ENCODE assay signal across 8 mouse cellular contexts in genomic region chr9:108003531-108003890, GRCm38 (mm10). TPM values are rescaled to one million over a fixed set of nuclear protein-coding genes. Genes with fewer than 3 reads are reported as not detected.
DNase-seq lines count a peak whose midpoint lies in the region; ATAC-seq and TF ChIP-seq lines count a peak whose summit lies in the region.

No protein-coding gene starts in this region.

- peak; percentile 15 for DNase-seq in left cerebral cortex, postnatal 4 days
- no peak for DNase-seq in left cerebral cortex, adult 18-20 months (ENCODE audit: low spot score in 2 of 2)
- no peak for DNase-seq in ovary, adult 18-20 months (ENCODE audit: low spot score)
- no peak for DNase-seq in right cerebral cortex, postnatal 36 days (ENCODE audit: low spot score in 2 of 2)

- peaks cover 23% of the 10 kb centered on the region for H3K4me1 ChIP-seq in bone marrow macrophage, adult 2 months (ENCODE audit: control insufficient read depth, insufficient read depth, low read length)
- peaks cover 29% of the 10 kb centered on the region for H3K4me1 ChIP-seq in forebrain, embryonic 15.5 days
- peaks cover 24% of the 10 kb centered on the region for H3K4me1 ChIP-seq in limb, embryonic 13.5 days
- peaks cover 35% of the 10 kb centered on the region for H3K4me1 ChIP-seq in neural tube, embryonic 15.5 days

- H3K9me3 ChIP-seq in forebrain, embryonic 15.5 days, result no peaks in the 10 kb centered on the region
- H3K9me3 ChIP-seq in limb, embryonic 13.5 days, result no peaks in the 10 kb centered on the region
- H3K9me3 ChIP-seq in neural tube, embryonic 15.5 days (replicated peaks), result no peaks in the 10 kb centered on the region

- H3K4me2 ChIP-seq in forebrain, embryonic 15.5 days (replicated peaks), result peak overlapping the region; percentile 59
- H3K4me2 ChIP-seq in limb, embryonic 13.5 days (replicated peaks), result peak overlapping the region; percentile 88
- H3K4me2 ChIP-seq in neural tube, embryonic 15.5 days, result peak overlapping the region; percentile 81

- WGBS in forebrain, embryonic 15.5 days, result 14% methylated on average over 8 of the region's 8 CpGs
- WGBS in limb, embryonic 13.5 days, result 5% methylated on average over 8 of the region's 8 CpGs
- WGBS in neural tube, embryonic 15.5 days, result 9% methylated on average over 8 of the region's 8 CpGs

- TF ChIP-seq CTCF in bone marrow macrophage, adult 2 months (IDR thresholded peaks at IDR 0.05; ENCODE audit: low read depth, low read length), result no peak

- H3K9ac ChIP-seq in forebrain, embryonic 15.5 days (replicated peaks), result peak overlapping the region; percentile 93
- H3K9ac ChIP-seq in limb, embryonic 13.5 days, result peak overlapping the region; percentile 93
- peak overlapping the region; percentile 92 for H3K9ac ChIP-seq in neural tube, embryonic 15.5 days (replicated peaks)

- H3K36me3 ChIP-seq in forebrain, embryonic 15.5 days, result no peaks in the 10 kb centered on the region
- 0 out of 2 replicates have a peak, but pooled peaks cover under 1% of the 10 kb centered on the region for H3K36me3 ChIP-seq in limb, embryonic 13.5 days
- H3K36me3 ChIP-seq in neural tube, embryonic 15.5 days, result no peaks in the 10 kb centered on the region; the same call in 1 of the 2 replicates

- no peak for ATAC-seq in forebrain, embryonic 15.5 days (replicated peaks)
- no peak for ATAC-seq in limb, embryonic 13.5 days (ENCODE audit: low FRiP score, low read depth)
- no peak for ATAC-seq in neural tube, embryonic 15.5 days (ENCODE audit: low FRiP score)

- TF ChIP-seq POLR2A in bone marrow macrophage, adult 2 months (IDR thresholded peaks at IDR 0.05; ENCODE audit: borderline replicate concordance, low read depth, low read length), result no peak

- intact Hi-C loops in left cerebral cortex, postnatal 4 days (cut with DNase I), result no loop called here

- H3K27ac ChIP-seq in bone marrow macrophage, adult 2 months (ENCODE audit: insufficient read depth, low read depth, low read length), result no peak overlapping the region
- H3K27ac ChIP-seq in forebrain, embryonic 15.5 days (replicated peaks), result peak overlapping the region; percentile 93
- peak overlapping the region; percentile 90; the same call in 1 of the 2 replicates for H3K27ac ChIP-seq in limb, embryonic 13.5 days
- H3K27ac ChIP-seq in neural tube, embryonic 15.5 days (replicated peaks), result peak overlapping the region; percentile 94

- no peaks in the 10 kb centered on the region for H3K27me3 ChIP-seq in forebrain, embryonic 15.5 days
- no peaks in the 10 kb centered on the region for H3K27me3 ChIP-seq in limb, embryonic 13.5 days
- H3K27me3 ChIP-seq in neural tube, embryonic 15.5 days (replicated peaks), result no peaks in the 10 kb centered on the region

- peak overlapping the region; percentile 85 for H3K4me3 ChIP-seq in bone marrow macrophage, adult 2 months (ENCODE audit: insufficient read depth, low read length)
- H3K4me3 ChIP-seq in forebrain, embryonic 15.5 days, result peak overlapping the region; percentile 66
- H3K4me3 ChIP-seq in limb, embryonic 13.5 days, result peak overlapping the region; percentile 95
- peak overlapping the region; percentile 69 for H3K4me3 ChIP-seq in neural tube, embryonic 15.5 days (replicated peaks)

RNA-seq across cellular contexts. Expression of gene Ip6k1, which starts 1.2 kb away (rescaled TPM):
- 100 to 1,000 TPM; 153 to 160 TPM for total RNA-seq in left cerebral cortex, postnatal 4 days (2021)
- 100 to 1,000 TPM; 199 to 224 TPM for total RNA-seq in left cerebral cortex, adult 18-20 months (2021)
- polyA plus RNA-seq in bone marrow macrophage, adult 2 months (2012; ENCODE audit: insufficient read depth, insufficient read length, missing spikeins), result 72.6 and 79.8 TPM in 2 replicates
- polyA plus RNA-seq in forebrain, embryonic 15.5 days (2015; fragmentation: Nextera tagmentation; extraction: Ambion mirVana), result 101 and 109 TPM in 2 replicates
- 70.1 and 72.8 TPM in 2 replicates for polyA plus RNA-seq in limb, embryonic 13.5 days (2015; fragmentation: Nextera tagmentation; extraction: Ambion mirVana)
- 88.6 and 99.1 TPM in 2 replicates for polyA plus RNA-seq in neural tube, embryonic 15.5 days (2015; fragmentation: Nextera tagmentation; extraction: Ambion mirVana)

RNA-seq across cellular contexts. Expression of gene Gm20662, which starts 7.4 kb away (rescaled TPM):
- total RNA-seq in left cerebral cortex, postnatal 4 days (2021), result 1 to 10 TPM; 1.3 to 2.5 TPM
- 1 to 10 TPM; 6.1 to 9.5 TPM for total RNA-seq in left cerebral cortex, adult 18-20 months (2021)
- 6.2 TPM in 1 of 2 replicates, not detected in the other for polyA plus RNA-seq in bone marrow macrophage, adult 2 months (2012; ENCODE audit: insufficient read depth, insufficient read length, missing spikeins)
- 0.69 TPM in 1 of 2 replicates, not detected in the other for polyA plus RNA-seq in forebrain, embryonic 15.5 days (2015; fragmentation: Nextera tagmentation; extraction: Ambion mirVana)
- polyA plus RNA-seq in limb, embryonic 13.5 days (2015; fragmentation: Nextera tagmentation; extraction: Ambion mirVana), result 0.68 and 1.2 TPM in 2 replicates
- 0.59 and 1.1 TPM in 2 replicates for polyA plus RNA-seq in neural tube, embryonic 15.5 days (2015; fragmentation: Nextera tagmentation; extraction: Ambion mirVana)

RNA-seq across cellular contexts. Expression of gene Cdhr4, which starts 11.2 kb away (rescaled TPM):
- total RNA-seq in left cerebral cortex, postnatal 4 days (2021), result 1 to 10 TPM; 1.0 to 2.3 TPM
- 1 to 10 TPM in 1 of 2 experiments, under 1 TPM in 1; 0.68 to 2.1 TPM for total RNA-seq in left cerebral cortex, adult 18-20 months (2021)
- polyA plus RNA-seq in bone marrow macrophage, adult 2 months (2012; ENCODE audit: insufficient read depth, insufficient read length, missing spikeins), result 5.2 TPM in 1 of 2 replicates, not detected in the other
- polyA plus RNA-seq in forebrain, embryonic 15.5 days (2015; fragmentation: Nextera tagmentation; extraction: Ambion mirVana), result 0.36 and 1.7 TPM in 2 replicates
- 18.2 and 18.6 TPM in 2 replicates for polyA plus RNA-seq in limb, embryonic 13.5 days (2015; fragmentation: Nextera tagmentation; extraction: Ambion mirVana)
- polyA plus RNA-seq in neural tube, embryonic 15.5 days (2015; fragmentation: Nextera tagmentation; extraction: Ambion mirVana), result 1.5 and 3.5 TPM in 2 replicates

RNA-seq across cellular contexts. Expression of gene Inka1, which starts 17.8 kb away (rescaled TPM):
- 10 to 100 TPM in 1 of 2 experiments, 1 to 10 TPM in 1; 9.4 to 10.4 TPM for total RNA-seq in left cerebral cortex, postnatal 4 days (2021)
- 1 to 10 TPM; 4.0 to 4.5 TPM for total RNA-seq in left cerebral cortex, adult 18-20 months (2021)
- 13.7 and 18.2 TPM in 2 replicates for polyA plus RNA-seq in bone marrow macrophage, adult 2 months (2012; ENCODE audit: insufficient read depth, insufficient read length, missing spikeins)
- 12.6 and 12.8 TPM in 2 replicates for polyA plus RNA-seq in forebrain, embryonic 15.5 days (2015; fragmentation: Nextera tagmentation; extraction: Ambion mirVana)
- polyA plus RNA-seq in limb, embryonic 13.5 days (2015; fragmentation: Nextera tagmentation; extraction: Ambion mirVana), result 121 and 131 TPM in 2 replicates
- polyA plus RNA-seq in neural tube, embryonic 15.5 days (2015; fragmentation: Nextera tagmentation; extraction: Ambion mirVana), result 21.0 and 30.4 TPM in 2 replicates

RNA-seq across cellular contexts. Expression of gene Gm20661, which starts 20.7 kb away (rescaled TPM):
- 1 to 10 TPM in 1 of 2 experiments, under 1 TPM in 1; 0.44 to 1.3 TPM for total RNA-seq in left cerebral cortex, postnatal 4 days (2021)
- under 1 TPM in 1 of 2 experiments, not detected in 1; 0.40 TPM for total RNA-seq in left cerebral cortex, adult 18-20 months (2021)
- polyA plus RNA-seq in bone marrow macrophage, adult 2 months (2012; ENCODE audit: insufficient read depth, insufficient read length, missing spikeins), result 1.3 TPM in 2 replicates
- polyA plus RNA-seq in forebrain, embryonic 15.5 days (2015; fragmentation: Nextera tagmentation; extraction: Ambion mirVana), result 0.64 and 0.83 TPM in 2 replicates
- 11.3 and 13.2 TPM in 2 replicates for polyA plus RNA-seq in limb, embryonic 13.5 days (2015; fragmentation: Nextera tagmentation; extraction: Ambion mirVana)
- polyA plus RNA-seq in neural tube, embryonic 15.5 days (2015; fragmentation: Nextera tagmentation; extraction: Ambion mirVana), result 1.2 and 3.1 TPM in 2 replicates
